Mouse (Mus musculus): ENCODE results near the gene Zfp973. TPM values are rescaled to one million over a fixed set of nuclear protein-coding genes. Genes with fewer than 3 reads are reported as not detected.

Zfp973 gene
- polyA plus RNA-seq (2012; rRNA removed): 0.30 and 0.67 TPM in 2 replicates

DNA sequence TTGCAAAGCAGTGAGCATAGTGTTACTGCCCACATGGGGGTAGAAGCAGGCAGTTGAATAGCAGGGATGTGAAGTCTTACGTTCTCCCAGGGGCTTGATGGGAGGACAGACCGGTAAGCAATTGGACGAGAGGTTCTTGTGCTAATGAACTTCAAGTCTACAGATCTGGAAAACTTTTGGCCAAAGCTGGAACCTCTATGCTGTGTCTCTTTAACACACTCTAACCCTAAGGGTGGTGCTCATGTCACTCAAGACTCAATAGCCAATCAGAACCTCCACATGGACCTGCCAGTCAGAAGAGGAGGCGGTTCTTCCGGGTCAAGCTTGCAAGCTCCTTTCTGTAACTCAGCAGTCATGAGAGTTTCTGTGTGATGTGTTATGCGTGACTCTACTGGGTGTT, at the start of gene Zfp973:
Zfp973 (plus strand) TSS at position 301 of the 400 bp plus-strand sequence.

DNA sequence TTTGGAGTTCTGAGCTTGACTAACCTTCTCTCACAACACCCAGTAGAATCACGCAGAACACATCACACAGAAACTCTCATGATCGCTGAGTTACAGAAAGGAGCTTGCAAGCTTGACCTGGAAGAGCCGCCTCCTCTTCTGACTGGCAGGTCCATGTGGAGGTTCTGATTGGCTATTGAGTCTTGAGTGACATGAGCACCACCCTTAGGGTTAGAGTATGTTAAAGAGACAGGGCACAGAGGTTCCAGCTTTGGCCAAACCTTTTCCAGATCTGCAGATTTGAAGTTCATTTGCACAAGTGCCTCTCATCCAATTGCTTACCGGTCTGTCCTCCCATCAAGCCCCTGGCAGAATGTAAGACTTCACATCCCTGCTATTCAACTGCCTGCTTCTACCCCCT, 34.1 kb upstream of the Zfp973 start, which contains the start of gene Gm14308:
Gm14308 (minus strand) TSS at position 101 of the 400 bp plus-strand sequence.

DNA sequence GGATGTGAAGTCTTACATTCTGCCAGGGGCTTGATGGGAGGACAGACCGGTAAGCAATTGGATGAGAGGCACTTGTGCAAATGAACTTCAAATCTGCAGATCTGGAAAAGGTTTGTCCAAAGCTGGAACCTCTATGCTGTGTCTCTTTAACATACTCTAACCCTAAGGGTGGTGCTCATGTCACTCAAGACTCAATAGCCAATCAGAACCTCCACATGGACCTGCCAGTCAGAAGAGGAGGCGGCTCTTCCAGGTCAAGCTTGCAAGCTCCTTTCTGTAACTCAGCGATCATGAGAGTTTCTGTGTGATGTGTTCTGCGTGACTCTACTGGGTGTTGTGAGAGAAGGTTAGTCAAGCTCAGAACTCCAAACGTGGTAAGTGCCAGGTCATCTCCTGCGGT, 37.7 kb downstream of the Zfp973 start, which contains the start of gene Gm14305:
Gm14305 (plus strand) TSS at position 278 of the 400 bp plus-strand sequence.

Other genes with a start within 250 kb of the Zfp973 start
- 0.29 and 0.63 TPM in 2 replicates for gene Gm14435, start 246.9 kb upstream of the Zfp973 start, polyA plus RNA-seq (2012; rRNA removed)
- gene Gm14434, start 183.7 kb upstream of the Zfp973 start, polyA plus RNA-seq (2012; rRNA removed): 0.50 TPM in 1 of 2 replicates, not detected in the other
- not detected in 2 replicates for gene Zfp967, start 149.5 kb upstream of the Zfp973 start, polyA plus RNA-seq (2012; rRNA removed)
- gene Gm14308, start 34.2 kb upstream of the Zfp973 start, polyA plus RNA-seq (2012; rRNA removed): 2.0 TPM in 1 of 2 replicates, not detected in the other
- gene Gm14305, start 37.8 kb downstream of the Zfp973 start, polyA plus RNA-seq (2012; rRNA removed): 0.65 and 0.76 TPM in 2 replicates
- 0.49 and 0.66 TPM in 2 replicates for gene Gm14295, start 128.1 kb downstream of the Zfp973 start, polyA plus RNA-seq (2012; rRNA removed)
- not detected in 2 replicates for gene Gm14408, start 160.6 kb downstream of the Zfp973 start, polyA plus RNA-seq (2012; rRNA removed)

All from colon, adult 2 months (tissue).